Mouse (Mus musculus): ENCODE measurements at regions not wholly inside any gene's neighbourhood (a gene's known extent, or its start where the extent isn't known, plus 50 kb on each side); places are given as distances from the start of the nearest gene placed in this dataset.
"Not testable (repeated sequence)": the region's sequence is repeated elsewhere in the genome, so short reads cannot be mapped to it uniquely, and the experiment has no call there.

DNA sequence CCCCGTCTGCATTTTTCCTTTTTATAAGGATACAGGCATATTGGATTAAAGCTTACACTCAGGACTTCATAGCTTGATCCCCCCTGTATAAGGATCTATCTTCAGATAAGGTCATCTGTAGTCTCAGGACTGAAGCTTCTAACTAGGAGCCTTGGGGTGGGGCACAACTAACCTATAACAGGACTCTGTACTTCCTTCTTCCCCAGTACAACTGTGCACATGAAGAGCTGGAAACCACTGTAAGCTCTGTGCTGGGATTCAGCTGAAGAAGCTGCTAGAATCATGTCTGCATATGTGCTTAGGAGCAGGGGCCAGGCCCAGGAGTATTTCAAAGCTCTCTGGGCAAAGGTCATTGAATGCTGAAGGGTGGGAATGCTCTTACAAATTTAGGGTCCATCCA lies 137.9 kb downstream of the Tcp10c start:
- DNase-seq: not testable (repeated sequence)

DNA sequence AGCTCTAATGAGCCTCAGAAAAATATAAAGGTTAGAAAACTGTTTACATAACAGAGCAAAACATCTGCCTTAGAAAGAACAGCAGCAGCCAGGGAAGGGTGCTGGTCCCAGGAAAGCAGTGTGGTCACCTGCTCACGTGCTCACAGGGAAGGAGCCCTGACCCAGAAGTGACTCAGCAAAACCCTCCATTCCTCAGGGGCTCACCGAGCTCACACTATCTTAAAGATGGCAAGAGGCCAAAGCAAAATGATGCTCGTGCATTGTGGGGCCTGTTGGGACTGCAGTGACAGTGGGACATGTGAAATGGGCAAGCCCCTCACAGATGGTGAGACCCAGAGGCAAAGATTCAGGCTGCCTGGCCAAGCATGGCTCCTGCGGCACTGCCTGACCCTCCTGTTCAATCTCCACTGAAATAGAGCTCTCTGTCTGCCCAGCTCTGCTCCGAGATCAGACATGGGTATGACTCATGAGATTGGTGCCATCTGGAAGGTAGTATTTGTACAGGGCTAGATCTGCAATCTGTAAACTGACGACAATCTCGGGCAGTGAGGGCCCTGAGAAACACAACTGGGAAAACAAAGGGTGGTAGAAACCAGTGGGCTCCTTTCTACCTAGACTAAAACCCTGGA lies 138.4 kb downstream of the Tcp10c start:
- DNase-seq: not testable (repeated sequence)

DNA sequence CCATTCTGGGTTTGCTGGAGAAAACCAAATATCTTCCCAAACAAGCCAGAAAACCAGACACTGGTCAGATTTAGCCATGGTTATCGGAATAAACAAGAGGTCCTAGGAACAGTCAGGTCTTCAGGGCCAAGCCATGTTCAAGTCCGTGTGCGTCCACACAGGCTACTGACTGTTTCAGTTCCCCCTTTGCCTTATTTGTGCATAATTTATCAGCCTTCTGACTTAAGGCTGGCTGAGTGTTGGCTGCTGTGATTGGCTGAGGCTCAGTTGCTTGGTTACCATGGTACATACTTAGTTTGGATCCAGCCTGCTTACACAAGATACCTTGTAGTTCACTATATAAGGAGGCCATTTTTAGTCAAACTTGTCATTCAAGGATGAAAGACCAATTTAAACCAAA lies 139.5 kb downstream of the Tcp10c start:
- not testable (repeated sequence) for DNase-seq

DNA sequence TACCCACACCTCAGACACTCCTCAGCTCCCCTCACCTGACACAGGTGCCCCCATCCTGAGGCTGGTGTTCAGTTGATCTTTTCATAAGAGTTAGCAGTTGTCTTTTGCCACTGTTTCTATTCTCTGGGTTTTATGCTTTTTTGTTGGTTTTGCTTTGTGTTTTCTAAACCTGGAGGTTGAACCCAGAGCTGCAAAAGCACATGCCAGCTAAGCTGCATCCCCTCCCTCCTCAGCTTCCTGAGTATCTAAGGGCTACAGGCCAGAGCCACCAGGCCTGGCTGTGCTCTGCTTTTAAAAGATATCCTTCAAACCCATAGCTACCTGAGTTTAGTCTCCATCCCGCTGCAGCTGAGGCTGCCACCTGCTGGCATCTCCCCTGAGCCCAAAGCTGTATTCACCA lies 140.1 kb downstream of the Tcp10c start:
- DNase-seq: not testable (repeated sequence)

DNA sequence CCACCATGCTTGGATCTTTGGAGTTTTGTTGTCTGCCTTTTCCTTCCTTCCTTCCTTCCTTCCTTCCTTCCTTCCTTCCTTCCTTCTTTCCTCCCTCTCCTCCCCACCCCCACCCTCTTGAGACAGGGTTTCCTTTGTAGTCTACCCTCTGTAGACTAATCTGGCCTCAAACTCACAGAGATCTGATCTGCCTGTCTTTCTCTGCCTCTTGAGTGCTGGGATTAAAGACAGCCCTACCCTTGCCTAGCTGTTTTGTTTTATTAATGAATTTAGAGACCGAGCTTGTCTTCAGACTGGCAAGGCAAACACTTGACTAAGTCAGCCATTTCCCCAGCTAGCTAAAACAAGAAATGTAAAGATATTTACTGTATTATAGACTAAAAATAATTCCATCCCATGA lies 150.0 kb downstream of the Tcp10c start:
- not testable (repeated sequence) for DNase-seq

DNA sequence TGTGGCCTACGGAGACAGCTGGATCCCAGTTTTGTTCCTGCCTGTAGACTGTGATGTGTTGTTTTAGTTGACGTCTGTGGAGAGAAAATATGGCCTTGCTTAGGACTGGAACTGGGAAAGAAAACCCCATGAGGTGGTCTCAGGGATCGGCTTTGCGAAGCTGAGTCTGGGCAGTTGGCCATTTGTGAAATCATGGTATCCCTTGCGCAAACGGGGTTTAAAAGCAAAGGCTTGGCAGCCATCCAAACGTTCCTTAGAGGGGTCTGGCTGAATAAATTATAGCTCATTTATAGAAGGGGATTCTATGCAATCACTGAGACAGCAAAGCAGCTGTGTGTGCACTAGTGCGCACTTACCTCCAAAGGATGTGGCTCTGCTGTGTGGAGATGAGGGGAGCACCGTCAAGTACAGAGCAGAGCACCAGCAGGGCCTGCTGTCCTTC lies 150.5 kb downstream of the Tcp10c start:
- DNase-seq: peak; percentile 42

DNA sequence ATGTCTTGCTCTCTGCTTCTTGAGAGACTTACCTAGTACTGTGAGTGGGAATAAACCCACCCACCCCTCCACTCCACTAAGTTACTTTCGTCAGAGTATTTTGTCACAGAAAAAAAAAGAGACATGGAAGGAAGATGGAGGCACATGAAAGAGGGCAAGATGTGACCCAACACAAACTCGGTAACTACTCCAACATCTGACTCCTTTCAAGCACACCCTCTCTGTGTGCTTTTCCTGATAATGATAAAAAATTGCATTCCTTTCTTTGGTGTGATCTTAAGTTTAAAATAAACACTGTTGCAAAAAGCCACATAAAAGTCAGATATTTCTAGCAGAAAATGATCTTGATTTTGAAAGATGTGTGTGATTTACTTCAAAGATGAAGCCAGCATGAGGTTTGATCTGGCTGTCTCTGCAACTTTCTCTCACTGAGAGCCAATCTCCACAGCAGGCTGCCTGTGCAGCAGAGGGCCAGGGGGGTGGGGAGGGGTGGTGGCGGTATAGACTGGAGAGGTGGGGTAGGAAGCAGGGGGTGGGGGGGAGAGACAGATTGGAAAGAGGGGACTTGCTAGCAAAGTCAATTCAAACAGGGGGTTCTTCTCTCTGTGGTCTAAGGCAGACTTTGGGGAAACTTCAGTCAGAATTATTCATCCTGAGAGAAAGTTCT lies 153.2 kb downstream of the Tcp10c start:
- not testable (repeated sequence) for DNase-seq

DNA sequence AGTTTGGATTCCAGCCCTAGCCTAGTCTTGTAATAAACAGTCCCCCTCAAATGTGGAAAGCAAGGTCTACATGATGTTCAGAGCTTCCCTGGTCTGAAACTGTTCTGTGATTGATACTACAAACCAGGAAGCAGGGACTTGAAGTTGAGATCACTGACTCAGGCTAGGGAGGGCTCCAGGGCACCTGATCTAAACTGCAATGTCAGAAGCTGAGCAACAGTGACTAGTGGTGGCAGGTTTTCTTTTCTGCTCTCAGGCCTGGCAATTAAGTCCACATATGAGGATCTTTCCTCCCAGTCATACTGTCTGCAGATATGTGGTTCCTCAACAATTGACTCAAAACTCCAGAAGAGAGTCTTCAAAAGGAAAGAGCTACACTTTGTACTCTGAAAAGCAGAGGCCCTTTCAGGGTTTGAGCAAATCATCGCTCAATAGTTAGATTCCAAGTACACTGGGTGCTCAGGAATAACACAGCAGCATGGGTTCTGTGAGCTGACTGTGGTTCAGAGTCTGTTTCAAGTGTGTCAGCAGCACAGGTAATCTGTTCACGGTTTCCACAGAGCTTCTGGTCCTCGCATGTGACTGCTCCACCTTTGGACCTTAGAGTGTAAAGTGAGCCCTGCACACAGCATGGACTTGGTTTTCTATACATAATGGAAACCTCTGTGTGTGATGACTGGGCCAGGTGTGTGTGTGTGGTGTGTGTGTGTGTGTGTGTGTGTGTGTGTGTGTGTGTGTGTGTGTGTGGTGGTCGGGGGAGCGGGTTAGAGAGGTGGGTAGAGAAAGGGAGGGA lies 165.2 kb downstream of the Tcp10c start:
- DNase-seq: not testable (repeated sequence)

DNA sequence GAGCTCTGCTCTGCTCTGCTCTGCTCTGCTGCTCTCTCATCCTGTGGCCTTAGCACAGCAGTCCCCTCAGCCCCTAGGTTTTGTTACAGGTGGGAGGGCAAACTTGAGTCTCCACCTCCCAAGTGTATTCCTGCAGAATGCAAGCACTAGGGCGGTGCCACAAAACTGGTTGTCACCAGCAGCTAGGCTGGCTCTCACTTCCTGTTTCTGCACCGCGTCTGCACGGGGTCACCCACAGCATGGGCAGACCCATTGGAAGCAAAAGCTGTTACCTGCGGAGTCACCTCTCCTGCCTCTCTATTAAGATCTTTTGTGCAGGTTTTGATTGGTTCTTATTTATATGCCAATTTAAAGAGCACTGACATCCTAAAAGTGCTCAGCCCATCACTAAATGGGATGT lies 178.2 kb downstream of the Tcp10c start:
- DNase-seq: not testable (repeated sequence)

DNA sequence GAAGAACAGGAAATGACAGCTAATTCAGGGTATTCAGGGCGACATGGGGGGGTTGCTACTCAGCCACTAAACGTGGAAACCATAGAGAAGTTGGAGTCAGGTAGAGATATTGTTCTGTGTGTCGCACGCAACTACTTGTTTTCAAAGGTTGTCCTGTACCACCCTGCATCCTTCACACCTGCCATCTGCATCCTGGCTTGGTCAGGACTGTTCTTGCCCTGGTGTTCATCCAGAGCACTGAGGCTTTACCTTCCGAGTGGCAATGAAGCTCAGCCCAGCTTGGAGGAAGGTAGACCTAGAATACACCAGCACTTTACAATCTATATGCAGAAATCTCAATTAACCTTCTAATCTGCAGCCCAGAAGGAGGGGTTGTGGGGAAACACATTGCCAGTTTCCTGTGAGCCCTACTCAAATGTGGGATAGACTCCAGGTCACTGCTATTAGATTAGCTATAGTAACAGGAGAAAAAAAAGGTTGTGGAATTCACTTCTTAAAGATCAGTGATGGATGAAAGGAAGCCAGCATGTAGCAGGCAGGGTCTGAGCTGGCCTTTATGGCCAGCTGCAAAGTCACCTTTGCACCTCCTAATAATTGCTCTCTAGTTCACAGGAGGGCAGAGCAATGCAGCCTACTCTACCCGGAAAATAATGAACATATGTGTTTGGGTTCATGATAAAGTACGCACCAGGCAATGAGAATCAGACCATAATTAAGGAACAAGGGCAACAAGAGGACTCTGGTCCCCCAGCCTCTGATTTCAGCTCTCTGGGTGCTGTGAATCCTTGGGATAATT lies 186.3 kb downstream of the Tcp10c start:
- no peak for DNase-seq

DNA sequence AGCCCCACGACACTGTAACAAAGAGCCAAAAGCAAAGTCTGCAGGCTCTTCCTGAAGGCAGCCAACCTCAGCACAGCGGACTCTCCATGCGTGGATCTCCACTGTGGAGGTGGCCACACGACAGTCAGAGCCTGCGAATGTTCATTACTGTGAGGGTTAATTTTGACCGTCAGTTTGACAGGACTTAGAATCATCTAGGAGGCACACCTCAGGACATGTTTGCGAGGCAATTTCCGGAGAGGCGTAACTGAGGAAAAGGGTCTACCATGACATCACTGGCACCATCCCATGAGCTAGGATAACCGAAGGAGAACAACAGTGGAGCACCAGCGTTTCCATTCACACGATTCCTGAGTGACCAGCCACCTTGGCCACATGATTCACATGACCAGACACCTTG lies 186.9 kb downstream of the Tcp10c start:
- DNase-seq: no peak

DNA sequence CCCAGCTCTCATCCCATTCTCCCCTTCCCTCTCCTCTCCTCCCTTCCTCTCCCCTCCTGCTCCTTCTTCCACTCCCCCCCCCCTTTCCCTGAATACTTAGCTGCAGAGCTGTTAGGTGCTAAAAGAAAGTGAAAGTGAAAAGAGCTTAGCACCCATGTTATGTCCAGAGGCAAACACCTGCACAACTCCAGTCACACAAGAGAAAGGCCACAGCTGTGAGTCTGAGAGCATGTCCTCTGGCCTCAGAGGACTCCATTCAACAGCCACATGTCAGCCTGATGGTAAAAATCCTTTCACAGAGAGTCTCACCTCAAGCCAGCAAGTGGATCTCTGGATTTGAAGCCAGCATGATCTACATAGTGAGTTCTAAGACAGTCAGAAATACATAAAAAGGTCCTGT lies 187.9 kb downstream of the Tcp10c start:
- no peak for DNase-seq

DNA sequence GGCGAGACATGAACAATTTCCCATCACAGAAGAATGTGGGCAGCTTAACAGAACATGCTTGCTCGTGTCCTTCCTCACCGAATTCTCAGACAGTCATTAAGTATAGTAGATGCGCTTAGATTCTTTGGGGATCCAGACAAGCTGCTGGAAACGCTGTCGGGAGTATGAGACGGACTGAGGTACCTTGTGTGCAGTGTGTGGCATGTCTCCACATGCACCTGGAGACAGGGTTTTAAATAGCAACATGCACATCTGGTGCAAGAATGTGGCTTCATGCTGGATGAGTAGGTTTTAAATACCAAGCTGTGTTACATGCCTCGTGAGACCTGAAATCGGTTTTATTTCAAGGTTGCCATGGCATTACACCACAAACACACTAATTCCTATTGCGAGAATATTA lies 188.5 kb downstream of the Tcp10c start:
- DNase-seq: no peak

DNA sequence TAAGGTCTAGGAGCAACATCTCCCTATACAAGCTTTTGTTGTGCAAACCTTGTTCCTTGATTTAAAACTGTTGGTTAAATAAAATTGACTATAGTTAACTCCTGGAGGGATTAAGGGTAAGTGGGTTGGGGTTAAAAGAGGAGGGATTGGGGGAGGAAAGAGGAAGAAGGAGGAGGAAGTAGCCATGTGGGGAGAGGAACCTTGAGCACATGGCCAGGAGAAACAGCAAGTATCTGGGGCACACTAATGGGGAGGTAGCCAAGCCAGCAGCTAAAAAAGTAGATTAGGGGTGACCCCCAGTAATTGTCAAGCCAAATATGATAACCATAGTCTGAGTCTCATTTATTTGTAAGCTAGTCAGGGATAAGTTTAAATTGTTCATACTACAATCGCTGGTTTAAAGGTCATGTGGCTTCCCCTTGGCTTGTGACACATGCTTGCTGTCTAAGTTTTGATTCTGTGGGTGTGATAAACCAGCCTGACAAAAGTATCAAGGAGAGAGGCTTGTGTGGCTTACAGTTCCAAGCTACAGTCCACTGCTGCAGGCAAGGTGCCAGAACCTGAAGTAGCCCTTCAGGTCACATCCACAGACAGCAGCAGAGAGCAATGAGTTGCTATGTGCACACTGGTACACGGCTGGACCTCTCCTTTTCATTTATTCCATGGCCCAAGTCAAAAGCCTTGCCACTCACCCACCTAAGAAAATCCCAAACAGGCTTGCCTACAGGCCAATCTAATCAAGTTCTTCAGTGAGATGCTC lies 189.8 kb downstream of the Tcp10c start:
- no peak for DNase-seq

DNA sequence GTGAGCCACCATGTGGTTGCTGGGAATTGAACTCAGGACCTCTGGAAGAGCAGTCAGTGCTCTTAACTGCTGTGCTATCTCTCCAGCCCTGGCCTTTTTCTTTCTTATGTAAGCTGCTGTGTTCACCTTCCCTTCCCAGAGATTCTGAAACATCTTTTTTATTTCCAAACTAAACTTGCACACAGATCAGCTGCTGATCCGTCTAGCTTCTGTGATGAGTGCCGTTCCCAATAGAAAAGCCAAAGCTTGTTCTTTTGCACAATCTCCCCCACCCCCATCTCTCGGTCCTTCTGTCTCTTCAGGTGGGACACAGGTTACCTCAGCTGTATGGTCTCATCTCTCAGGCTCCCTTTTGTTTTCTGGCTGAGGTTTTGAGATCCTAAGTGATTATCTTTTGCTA lies 191.9 kb downstream of the Tcp10c start:
- no peak for DNase-seq

DNA sequence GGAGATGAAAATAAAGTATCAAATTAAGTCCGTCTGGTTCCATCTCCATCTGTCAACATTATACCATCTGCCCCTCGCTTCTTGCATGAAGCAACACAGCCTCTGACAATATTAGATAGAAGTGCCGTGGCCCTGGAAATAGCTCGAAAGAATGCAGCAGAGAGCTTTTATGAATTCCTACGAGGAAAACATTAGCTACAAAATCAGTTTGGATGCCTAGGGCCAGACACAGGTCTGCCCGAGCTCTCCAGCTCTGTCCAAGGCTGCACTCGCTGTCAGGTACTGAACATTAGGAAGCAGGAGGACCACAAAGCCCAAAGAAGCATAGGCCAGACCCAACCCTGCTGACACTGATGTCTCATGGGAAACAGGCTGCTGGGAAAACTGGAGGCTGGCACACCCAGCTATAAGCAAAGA lies 192.3 kb downstream of the Tcp10c start:
- no peak for DNase-seq

DNA sequence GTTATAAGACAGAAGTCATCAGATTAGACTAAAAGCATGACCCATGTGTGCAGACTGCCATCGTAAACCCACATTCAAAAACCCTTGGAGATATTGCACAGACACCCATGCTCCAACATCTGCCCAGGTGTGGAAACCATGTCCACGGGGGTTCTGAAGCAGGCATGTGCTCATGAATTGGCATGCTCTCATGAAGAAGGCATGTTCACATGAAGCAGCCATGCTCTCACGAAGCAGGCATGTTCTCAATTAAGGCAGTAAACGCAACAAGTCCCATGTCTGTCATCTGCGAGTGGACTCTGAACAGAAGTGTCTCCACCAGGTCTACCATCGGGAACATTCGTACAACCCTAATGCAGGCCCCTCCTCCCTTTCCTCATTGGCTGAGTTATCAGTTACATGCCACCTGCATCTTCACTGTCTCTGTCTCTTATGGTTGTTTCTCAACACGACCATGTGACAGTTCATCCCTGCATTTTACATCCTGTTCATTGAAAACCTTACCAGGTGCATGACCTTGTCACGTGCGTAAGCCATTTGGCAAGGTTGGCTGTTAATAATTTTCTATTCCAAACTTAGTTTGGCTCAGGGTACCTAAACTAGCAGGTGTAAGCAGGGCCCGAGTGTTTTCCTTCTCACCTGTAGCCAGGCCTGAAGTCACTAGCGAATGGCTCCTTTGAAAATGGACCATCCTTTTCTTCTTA lies 193.4 kb downstream of the Tcp10c start:
- no peak for DNase-seq

DNA sequence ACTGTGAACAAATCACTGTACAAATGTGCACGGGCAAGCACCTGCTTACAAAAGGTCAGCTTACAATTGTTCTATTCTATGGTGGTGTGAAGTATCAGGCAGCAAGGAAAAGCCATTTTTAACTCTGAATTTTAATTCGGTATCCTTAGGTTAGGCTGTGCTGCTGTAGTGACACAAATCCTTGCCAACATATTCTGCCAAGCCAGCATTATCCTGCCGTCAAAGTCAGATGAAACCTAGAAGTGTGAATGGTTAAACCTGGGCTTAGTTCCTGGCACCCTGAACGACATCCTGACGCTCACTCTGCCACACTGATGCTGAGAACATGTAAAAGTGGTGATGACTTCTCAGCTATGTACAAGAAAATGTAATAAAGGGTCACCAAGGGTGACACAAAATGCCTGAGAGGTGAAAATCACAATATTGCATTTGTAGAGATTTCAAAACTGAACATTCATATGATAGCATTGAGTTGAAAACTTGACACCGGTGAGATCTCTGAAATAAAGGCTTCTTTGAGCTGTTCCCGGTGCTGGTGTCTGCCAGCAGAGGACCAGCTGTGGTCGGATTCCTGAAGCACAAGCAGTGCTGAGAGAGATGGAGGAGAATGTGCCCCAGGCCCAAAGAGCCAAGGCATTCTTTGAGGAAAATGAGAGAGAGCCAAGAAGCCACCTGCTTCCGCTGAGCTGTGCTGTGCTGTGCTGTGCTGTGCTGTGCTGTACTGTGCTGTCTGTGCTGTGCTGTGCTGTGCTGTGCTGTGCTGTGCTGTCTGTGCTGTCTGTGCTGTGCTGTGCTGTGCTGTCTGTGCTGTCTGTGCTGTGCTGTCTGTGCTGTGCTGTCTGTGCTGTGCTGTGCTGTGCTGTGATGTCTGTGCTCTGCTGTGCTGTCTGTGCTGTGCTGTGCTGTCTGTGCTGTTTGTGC lies 195.9 kb downstream of the Tcp10c start:
- DNase-seq: no peak

DNA sequence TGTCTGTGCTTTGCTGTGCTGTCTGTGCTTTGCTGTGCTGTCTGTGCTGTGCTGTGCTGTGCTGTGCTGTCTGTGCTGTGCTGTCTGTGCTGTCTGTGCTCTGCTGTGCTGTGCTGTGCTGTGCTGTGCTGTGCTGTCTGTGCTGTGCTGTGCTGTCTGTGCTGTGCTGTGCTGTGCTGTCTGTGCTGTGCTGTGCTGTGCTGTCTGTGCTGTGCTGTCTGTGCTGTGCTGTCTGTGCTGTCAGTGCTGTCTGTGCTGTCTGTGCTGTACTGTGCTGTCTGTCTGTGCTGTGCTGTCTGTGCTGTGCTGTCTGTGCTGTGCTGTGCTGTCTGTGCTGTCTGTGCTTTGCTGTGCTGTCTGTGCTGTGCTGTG lies 196.5 kb downstream of the Tcp10c start:
- not testable (repeated sequence) for DNase-seq

DNA sequence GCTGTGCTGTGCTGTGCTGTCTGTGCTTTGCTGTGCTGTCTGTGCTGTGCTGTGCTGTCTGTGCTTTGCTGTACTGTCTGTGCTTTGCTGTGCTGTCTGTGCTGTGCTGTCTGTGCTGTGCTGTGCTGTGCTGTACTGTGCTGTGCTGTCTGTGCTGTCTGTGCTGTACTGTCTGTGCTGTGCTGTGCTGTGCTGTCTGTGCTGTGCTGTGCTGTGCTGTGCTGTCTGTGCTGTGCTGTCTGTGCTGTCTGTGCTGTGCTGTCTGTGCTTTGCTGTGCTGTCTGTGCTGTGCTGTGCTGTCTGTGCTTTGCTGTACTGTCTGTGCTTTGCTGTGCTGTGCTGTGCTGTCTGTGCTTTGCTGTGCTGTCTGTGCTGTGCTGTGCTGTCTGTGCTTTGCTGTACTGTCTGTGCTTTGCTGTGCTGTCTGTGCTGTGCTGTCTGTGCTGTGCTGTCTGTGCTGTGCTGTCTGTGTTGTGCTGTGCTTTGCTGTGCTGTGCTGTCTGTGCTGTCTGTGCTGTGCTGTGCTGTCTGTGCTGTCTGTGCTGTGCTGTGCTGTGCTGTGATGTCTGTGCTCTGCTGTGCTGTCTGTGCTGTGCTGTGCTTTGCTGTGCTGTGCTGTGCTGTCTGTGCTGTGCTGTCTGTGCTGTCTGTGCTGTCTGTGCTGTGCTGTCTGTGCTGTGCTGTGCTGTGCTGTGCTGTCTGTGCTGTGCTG lies 197.5 kb downstream of the Tcp10c start:
- peak; percentile 54 for DNase-seq

Data from liver (tissue).